Mouse (Mus musculus): ENCODE data around the gene Wwox.

DNA sequence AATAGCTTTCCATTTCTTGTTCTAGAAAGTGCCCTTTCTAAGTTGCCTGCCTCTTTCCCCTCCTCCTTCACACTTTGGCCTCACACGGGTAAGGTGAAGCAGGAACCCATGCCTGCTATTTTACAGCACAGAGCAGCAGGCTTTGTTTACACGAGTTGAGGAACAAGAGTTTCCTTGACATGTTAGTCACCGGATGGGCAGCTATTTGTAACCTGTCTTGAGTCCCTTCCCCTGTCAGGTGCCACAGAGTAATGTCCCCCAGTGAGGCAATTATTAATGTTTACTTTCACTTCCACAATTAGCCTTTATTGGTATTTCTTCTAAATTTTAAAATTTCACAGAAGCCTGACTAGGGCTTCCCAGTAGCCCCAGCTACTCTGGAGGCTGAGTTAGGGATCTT, 630.8 kb downstream of the Wwox start:
- TF ChIP-seq GATA1 (IDR thresholded peaks at IDR 0.05; ENCODE audit: borderline replicate concordance, low read length) (no peak), FLI1 (IDR thresholded peaks at IDR 0.05; ENCODE audit: low read length) (no peak)

All from megakaryocyte, embryonic 14.5 days (primary cell).